Mouse (Mus musculus): ENCODE data around the gene Mamdc2. TPM values are rescaled to one million over a fixed set of nuclear protein-coding genes. Genes with fewer than 3 reads are reported as not detected.

Mamdc2 gene
- polyA plus RNA-seq, 1 experiment from 2014 or later: 1.3 TPM

GRCm38 (mm10) chr19:23410328-23410727, 37.9 kb downstream of the Mamdc2 start:
- Histone ChIP-seq H3K27me3 (no peaks in the 10 kb centered on the region), H3K4me2 (replicated peaks) (no peak overlapping the region), H3K4me1 (no peaks in the 10 kb centered on the region), H3K27ac (no peak overlapping the region), H3K36me3 (no peaks in the 10 kb centered on the region), H3K4me3 (no peak overlapping the region), H3K9ac (no peak overlapping the region), H3K9me3 (replicated peaks) (no peaks in the 10 kb centered on the region)
- ATAC-seq (ENCODE audit: low FRiP score): no peak
- WGBS: 90% methylated on average over 4 of the region's 4 CpGs

DNA sequence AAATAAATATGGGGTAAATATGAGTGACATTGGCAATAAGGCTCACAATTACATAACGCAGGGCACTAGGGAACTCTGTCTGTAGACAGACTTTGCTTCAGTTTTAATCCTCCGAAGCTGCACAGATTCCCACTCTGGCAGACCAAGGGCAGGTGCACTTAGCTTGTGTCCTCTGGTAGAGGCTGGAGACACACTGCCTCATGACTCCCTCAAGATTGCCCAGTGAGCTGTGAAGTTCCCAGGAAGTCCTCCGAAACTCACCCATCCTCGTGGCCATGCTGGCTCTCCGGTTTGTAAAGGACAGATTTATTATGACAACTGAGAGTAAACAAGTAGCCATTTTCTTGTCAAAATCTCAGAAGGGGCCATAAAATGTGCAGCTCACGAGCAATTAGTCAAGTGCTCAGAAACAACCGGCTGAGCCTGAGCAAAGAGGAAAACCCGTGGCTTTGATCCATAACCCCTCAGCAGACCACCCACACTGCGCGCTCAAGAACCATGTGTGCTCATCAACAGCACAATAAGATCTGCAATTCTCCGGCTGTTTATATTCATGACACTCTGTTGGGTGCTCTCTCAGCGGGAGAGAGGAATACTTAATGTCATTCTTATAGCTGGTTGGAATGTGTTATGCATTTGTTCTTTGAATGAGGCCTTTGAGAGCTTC, 46.6 kb downstream of the Mamdc2 start:
- no peak overlapping the region for H3K4me3 ChIP-seq
- ATAC-seq (ENCODE audit: low FRiP score): no peak
- WGBS: 44% methylated on average over 12 of the region's 12 CpGs
- H3K9me3 ChIP-seq (replicated peaks): no peaks in the 10 kb centered on the region
- no peaks in the 10 kb centered on the region; the same call in 1 of the 2 replicates for H3K27me3 ChIP-seq
- 0 out of 2 replicates have a peak, but pooled peaks cover 5% of the 10 kb centered on the region for H3K4me1 ChIP-seq
- no peak overlapping the region for H3K9ac ChIP-seq
- H3K27ac ChIP-seq: no peak overlapping the region
- no peak overlapping the region for H3K4me2 ChIP-seq (replicated peaks)
- H3K36me3 ChIP-seq: no peaks in the 10 kb centered on the region

GRCm38 (mm10) chr19:23400485-23400884, 47.8 kb downstream of the Mamdc2 start:
- 72% methylated on average over 5 of the region's 5 CpGs for WGBS

DNA sequence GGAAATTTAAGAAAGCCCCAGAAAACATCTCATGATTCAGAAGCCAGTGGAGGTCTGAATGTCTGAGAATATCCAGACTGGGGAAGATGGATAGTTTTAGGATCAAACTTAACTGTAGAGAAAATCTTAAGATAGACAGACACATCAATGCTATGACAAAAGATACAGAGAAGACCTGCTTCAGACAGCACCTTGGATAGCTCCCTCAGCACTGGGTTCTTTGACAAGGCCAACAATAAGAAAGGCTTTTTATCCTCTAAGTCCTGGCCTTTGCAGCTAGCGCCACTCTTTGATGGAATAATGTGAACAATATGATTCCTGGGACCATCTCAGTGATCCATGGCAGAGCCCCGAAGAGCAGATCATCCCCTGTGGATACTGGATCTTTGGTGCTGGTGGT, 52.3 kb downstream of the Mamdc2 start:
- 47% methylated on average over 2 of the region's 2 CpGs for WGBS
- Histone ChIP-seq H3K27me3 (no peaks in the 10 kb centered on the region; the same call in none of the 2 replicates), H3K4me3 (no peak overlapping the region), H3K27ac (no peak overlapping the region), H3K36me3 (no peaks in the 10 kb centered on the region), H3K4me1 (no peaks in the 10 kb centered on the region), H3K4me2 (replicated peaks) (no peak overlapping the region), H3K9ac (no peak overlapping the region), H3K9me3 (replicated peaks) (no peaks in the 10 kb centered on the region)
- no peak for ATAC-seq (ENCODE audit: low FRiP score)

More at GRCm38 (mm10) chr19:23400485-23400884, 47.8 kb downstream of the Mamdc2 start:
- no peak overlapping the region for H3K27ac ChIP-seq
- no peaks in the 10 kb centered on the region for H3K36me3 ChIP-seq
- H3K9me3 ChIP-seq (replicated peaks): no peaks in the 10 kb centered on the region
- no peak overlapping the region for H3K4me2 ChIP-seq (replicated peaks)
- 0 out of 2 replicates have a peak, but pooled peaks cover 5% of the 10 kb centered on the region for H3K4me1 ChIP-seq
- no peak overlapping the region for H3K4me3 ChIP-seq
- ATAC-seq (ENCODE audit: low FRiP score): no peak
- no peaks in the 10 kb centered on the region; the same call in none of the 2 replicates for H3K27me3 ChIP-seq
- H3K9ac ChIP-seq: no peak overlapping the region

- Histone ChIP-seq H3K36me3 (no peaks in the 10 kb centered on the region), H3K27me3 (no peaks in the 10 kb centered on the region; the same call in none of the 2 replicates), H3K4me3 (no peak overlapping the region), H3K4me2 (replicated peaks) (no peak overlapping the region), H3K27ac (peak overlapping the region; percentile 44), H3K4me1 (no peaks in the 10 kb centered on the region), H3K9me3 (replicated peaks) (no peaks in the 10 kb centered on the region), H3K9ac (no peak overlapping the region)
- ATAC-seq (ENCODE audit: low FRiP score): 0 out of 2 replicates have a peak, but pooled peaks have one; percentile 19
- WGBS: 63% methylated on average over 1 of the region's 1 CpGs
These were observed 53.6 kb downstream of the Mamdc2 start for GRCm38 (mm10) chr19:23394597-23394996.

DNA sequence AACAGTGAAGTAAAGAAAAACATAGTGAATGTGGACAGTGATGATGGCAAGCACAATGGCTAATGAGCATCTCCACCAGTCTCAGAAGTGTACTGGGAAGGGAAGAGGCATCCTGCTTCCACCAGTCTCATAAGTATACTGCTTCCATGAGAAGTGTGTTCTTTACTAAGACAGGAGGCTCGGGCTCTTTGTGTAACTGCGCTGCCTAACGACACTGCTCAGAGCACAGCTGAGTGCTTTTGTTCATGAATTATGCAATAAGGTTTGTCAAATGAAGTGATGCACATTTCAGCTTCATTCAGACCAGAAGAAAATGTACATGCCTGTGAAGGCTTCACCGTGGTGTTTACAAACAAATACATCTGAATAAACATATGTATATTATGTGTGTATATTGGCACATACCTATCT, 59.4 kb downstream of the Mamdc2 start:
- H3K27ac ChIP-seq: peak overlapping the region; percentile 60

DNA sequence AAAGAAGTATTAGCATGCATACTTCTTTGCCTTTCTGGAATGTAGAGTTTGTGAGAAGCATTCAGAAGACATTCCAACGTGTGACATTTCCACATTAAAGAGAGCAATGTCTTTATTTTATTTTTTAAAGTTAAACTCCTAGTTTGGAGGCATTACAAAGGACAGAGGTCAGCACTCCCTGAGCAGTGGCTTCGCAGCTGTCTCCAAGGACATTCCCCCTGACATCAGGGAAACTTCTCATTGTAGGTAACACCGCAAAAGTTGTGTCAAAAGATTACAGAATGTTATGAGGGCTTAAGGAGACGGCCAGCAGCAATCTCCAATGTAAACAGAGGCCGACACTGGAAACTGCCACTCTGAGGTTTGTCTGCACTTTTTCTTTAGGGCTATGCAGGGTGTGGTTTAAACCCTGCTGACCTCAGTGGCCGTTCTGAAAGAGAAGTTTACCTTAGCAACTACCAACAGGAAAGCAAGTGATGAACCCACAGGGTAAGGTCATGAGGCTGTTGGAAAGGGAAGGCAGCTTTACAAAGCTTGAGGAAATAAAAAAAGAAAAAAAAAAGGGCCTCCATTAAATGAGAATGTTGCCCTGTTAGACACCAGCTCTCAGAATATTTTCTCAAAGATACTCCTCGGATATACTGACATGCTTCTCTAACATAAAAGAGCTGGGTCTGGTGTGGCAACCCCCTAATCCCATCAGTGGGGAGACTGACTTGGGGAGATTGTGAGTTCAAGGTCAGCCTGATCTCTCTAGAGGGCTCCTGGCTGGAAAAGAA, 60.0 kb downstream of the Mamdc2 start:
- no peaks in the 10 kb centered on the region for H3K9me3 ChIP-seq (replicated peaks)
- no peak overlapping the region for H3K4me2 ChIP-seq (replicated peaks)
- peak overlapping the region; percentile 60 for H3K27ac ChIP-seq
- ATAC-seq (ENCODE audit: low FRiP score): no peak
- H3K36me3 ChIP-seq: no peaks in the 10 kb centered on the region
- H3K27me3 ChIP-seq: no peaks in the 10 kb centered on the region
- no peak overlapping the region for H3K9ac ChIP-seq
- WGBS: 45% methylated on average over 7 of the region's 7 CpGs
- H3K4me3 ChIP-seq: no peak overlapping the region
- H3K4me1 ChIP-seq: peaks cover 4% of the 10 kb centered on the region; the same call in 1 of the 2 replicates

More for the DNA sequence above, 59.4 kb downstream of the Mamdc2 start:
- no peaks in the 10 kb centered on the region for H3K36me3 ChIP-seq
- H3K9me3 ChIP-seq (replicated peaks): no peaks in the 10 kb centered on the region
- H3K4me3 ChIP-seq: no peak overlapping the region
- 32% methylated on average over 4 of the region's 4 CpGs for WGBS
- no peak overlapping the region for H3K9ac ChIP-seq
- no peak overlapping the region for H3K4me2 ChIP-seq (replicated peaks)
- no peaks in the 10 kb centered on the region for H3K27me3 ChIP-seq
- ATAC-seq (ENCODE audit: low FRiP score): peak; percentile 83
- H3K4me1 ChIP-seq: peaks cover 4% of the 10 kb centered on the region; the same call in 1 of the 2 replicates

- ATAC-seq (ENCODE audit: low FRiP score): no peak
- H3K27me3 ChIP-seq: no peaks in the 10 kb centered on the region
- H3K9me3 ChIP-seq (replicated peaks): no peaks in the 10 kb centered on the region
- no peak overlapping the region for H3K9ac ChIP-seq
- H3K4me1 ChIP-seq: peaks cover 3% of the 10 kb centered on the region; the same call in 1 of the 2 replicates
- no peak overlapping the region for H3K4me2 ChIP-seq (replicated peaks)
- H3K4me3 ChIP-seq: no peak overlapping the region
- H3K27ac ChIP-seq: no peak overlapping the region
- WGBS: 82% methylated on average over 2 of the region's 2 CpGs
- no peaks in the 10 kb centered on the region for H3K36me3 ChIP-seq
These were observed 65.8 kb downstream of the Mamdc2 start for GRCm38 (mm10) chr19:23382396-23382795.

GRCm38 (mm10) chr19:23380968-23381367, 67.3 kb downstream of the Mamdc2 start:
- Histone ChIP-seq H3K9ac (no peak overlapping the region), H3K27ac (no peak overlapping the region), H3K4me2 (replicated peaks) (no peak overlapping the region), H3K36me3 (no peaks in the 10 kb centered on the region), H3K4me3 (no peak overlapping the region), H3K9me3 (replicated peaks) (no peaks in the 10 kb centered on the region), H3K27me3 (no peaks in the 10 kb centered on the region), H3K4me1 (peaks cover 11% of the 10 kb centered on the region)
- ATAC-seq (ENCODE audit: low FRiP score): no peak
- 92% methylated on average over 4 of the region's 4 CpGs for WGBS

GRCm38 (mm10) chr19:23379752-23380504, 68.3 kb downstream of the Mamdc2 start:
- Histone ChIP-seq H3K4me1 (peaks cover 11% of the 10 kb centered on the region), H3K27ac (no peak overlapping the region), H3K27me3 (no peaks in the 10 kb centered on the region), H3K36me3 (no peaks in the 10 kb centered on the region), H3K4me2 (replicated peaks) (no peak overlapping the region), H3K9ac (no peak overlapping the region), H3K4me3 (no peak overlapping the region), H3K9me3 (replicated peaks) (no peaks in the 10 kb centered on the region)
- WGBS: 90% methylated on average over 8 of the region's 8 CpGs
- no peak for ATAC-seq (ENCODE audit: low FRiP score)

DNA sequence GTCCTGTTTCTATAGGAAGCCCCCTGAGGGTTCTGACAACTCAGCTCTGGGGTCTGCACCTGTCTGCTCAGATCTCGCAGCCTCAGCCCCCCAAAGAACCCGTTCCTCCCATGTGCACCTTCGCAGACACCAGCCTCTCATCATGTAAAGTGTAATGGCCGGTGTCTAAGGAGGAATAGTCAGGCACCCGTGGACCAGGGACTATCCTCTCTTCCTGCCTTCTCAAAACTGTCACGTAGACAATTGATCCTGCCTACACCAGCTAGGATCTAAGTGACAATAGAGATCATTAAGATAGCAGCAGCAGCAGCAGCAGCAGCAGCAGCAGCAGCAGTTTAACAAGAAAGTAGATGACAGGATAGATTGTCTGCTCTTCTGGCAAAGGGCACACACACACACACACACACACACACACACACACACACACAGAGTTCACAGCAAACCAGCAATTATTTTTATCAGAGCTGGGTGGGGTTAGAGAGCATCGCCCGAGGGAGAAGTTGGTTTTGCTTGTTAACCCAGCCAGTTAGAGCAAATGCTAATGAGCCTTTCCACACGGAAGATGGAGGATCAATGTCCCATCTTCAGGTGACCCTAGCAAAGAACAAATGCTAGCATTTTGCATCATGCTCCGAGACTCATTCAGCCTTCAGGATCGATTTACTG, 71.6 kb downstream of the Mamdc2 start:
- no peaks in the 10 kb centered on the region for H3K36me3 ChIP-seq
- H3K4me2 ChIP-seq (replicated peaks): 0 out of 2 replicates have a peak overlapping the region, but pooled peaks have one; percentile 1
- 61% methylated on average over 11 of the region's 11 CpGs for WGBS
- peak; percentile 50 for ATAC-seq (ENCODE audit: low FRiP score)
- H3K9me3 ChIP-seq (replicated peaks): no peaks in the 10 kb centered on the region
- peaks cover 3% of the 10 kb centered on the region; the same call in 1 of the 2 replicates for H3K27me3 ChIP-seq
- no peak overlapping the region for H3K4me3 ChIP-seq
- H3K9ac ChIP-seq: no peak overlapping the region
- peak overlapping the region; percentile 78 for H3K27ac ChIP-seq
- peaks cover 11% of the 10 kb centered on the region for H3K4me1 ChIP-seq
